Mouse (Mus musculus) urinary bladder, adult 18-20 months (tissue): Measurements from ENCODE around the gene Trappc6a.
"Not testable (repeated sequence)": the region's sequence is repeated elsewhere in the genome, so short reads cannot be mapped to it uniquely, and the experiment has no call there.

Experiments
- DNase-seq, 2 experiments: peaks; one replicate each; pipeline ENCODE4 v3.0.0; 2022; ENCODE audit warnings: low spot score in 2 of 2, mixed read lengths in 2 of 2

Trappc6a gene

DNA sequence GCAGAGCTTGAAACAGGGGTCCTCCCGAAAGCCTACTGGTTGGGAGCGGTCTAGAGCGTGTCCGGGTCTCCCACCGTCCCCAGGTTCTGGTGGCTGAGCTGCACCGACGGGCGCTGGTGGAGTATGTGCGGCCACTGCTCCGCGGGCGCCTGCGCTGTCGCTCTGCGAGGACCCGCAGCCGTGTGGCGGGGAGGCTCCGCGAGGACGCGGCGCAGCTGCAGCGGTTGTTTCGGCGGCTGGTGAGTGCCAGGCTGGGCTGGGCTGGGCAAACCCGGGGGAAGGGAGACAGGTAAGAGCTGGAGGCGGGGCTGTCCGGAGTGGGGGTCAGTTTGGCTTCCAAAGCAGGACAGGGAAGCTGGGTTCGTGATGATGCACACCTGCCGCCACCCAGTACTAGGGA, 18.7 kb upstream of the Trappc6a start:
- DNase-seq: no peak

DNA sequence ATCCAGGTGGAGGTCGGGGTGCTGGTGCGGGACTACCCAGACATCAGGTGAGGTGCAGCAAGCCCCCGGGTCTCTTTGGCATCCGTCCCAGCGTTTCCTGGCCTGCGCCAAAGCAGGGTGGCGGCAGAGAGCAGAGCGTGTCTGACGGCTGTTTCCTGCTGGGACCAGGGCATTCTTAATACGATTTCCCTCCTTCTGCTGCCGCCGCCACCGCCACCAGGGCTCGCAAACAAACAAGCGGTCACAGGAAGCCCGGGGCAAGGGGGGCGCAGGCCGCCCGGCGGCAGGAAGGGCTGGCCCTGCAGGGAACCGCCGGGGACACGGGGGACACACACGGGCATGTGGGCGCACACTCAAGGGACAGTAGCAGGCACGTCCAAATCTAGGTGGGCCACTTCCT, 16.5 kb upstream of the Trappc6a start:
- peak in 1 of 2 experiments; percentile 31 for DNase-seq

DNA sequence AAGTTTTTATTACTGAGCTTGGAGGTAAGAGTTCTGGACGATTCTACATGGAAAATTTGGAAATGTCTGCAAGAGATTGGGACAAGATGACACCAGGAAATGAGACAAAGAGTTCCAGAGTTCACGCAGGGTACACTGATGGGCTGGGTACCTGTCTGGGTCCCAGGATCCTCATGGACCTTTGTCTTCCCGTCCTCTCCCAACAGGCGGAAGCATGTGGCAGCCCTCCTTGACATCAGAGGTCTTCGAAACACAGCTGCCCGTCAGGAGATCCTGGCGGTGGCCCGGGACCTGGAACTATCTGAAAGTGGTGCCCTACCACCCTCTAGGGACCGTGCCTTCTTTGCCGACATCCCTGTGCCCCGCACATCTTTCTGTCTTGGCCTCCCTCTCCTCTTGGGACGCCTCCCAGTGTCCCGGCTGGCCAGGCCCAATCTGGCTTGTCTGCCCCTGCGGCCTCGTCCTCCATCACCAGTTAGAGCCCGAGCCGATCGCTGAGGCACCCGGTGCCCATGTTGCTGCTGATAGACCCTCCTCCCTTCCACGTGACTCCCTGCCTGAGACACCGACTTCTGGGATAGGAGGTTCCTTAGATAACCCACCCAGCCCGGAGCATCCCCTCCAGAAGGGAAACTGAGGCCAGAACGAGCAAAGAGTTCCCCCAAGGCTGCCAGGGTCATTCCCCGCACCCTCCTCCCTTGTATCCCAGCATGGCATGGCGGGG, 13.3 kb upstream of the Trappc6a start:
- DNase-seq: no peak

DNA sequence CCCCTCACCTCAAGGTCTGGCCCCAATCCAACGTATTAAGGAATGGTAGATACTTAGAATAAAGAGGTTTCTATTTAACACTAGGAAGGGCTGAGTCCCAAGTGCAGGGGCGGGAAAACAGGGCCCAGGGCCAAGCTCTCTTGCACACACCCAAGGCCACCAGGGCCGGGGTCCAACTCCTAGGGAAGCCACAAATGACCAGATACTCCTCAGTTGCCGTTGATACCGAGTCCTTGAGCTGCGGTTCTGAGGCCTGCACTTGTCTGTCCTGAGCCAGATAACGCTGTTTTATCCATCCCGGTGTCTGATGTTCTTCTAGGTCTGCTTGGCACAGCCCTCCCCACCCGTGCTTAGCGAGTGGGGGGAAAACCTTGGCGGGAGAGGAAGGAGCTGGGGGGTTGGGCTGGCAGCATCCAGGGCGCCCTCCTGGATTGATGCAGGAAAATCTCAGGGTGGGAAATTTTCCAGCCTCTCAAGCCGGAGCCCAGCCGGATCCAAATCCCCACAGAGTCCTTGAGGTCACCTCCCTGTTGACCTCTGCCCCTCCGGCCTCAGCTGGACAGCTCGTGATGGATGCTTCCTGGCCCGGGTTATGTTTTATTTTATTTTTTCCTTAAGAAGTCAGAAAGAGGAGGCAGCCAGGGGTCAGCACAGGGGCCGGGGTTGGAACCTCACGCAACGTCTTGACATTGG, 12.5 kb upstream of the Trappc6a start:
- DNase-seq: no peak

DNA sequence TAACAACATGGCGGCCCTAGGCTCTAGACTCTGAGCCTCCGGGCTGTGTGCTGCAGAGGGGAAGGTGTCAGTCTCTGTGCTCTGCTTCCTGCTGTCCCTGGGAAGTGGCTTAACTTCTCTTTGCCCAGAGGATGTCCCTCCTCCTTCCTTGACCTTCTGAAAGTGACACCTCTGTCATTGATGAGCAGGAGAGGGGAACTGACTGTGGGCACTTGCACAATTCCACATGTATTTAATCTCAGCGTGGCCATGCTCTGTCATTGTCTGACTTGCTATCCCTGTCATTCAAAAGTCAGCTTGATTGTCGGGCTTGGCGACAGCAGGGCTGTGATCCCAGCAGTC, 12.0 kb upstream of the Trappc6a start:
- no peak for DNase-seq

DNA sequence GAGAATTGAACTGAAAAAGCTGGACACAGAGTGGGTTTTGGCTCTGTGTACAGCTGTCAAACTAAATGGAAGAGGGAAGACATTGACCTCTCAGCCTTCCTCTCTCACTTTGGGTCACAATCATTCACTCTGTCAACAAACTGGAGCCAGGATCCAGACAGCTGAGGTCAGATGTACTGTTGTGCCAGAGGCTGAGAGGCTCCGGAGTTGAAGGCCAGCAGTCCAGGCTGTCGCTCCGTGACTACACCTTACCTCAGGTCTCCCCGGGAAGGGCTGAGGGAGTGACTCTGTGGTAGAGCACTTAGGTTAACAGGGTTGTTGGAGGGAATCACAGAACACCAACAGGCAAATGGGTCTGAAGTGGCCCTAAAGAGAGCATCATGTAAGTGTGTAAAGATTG, 9.9 kb upstream of the Trappc6a start:
- DNase-seq: no peak

DNA sequence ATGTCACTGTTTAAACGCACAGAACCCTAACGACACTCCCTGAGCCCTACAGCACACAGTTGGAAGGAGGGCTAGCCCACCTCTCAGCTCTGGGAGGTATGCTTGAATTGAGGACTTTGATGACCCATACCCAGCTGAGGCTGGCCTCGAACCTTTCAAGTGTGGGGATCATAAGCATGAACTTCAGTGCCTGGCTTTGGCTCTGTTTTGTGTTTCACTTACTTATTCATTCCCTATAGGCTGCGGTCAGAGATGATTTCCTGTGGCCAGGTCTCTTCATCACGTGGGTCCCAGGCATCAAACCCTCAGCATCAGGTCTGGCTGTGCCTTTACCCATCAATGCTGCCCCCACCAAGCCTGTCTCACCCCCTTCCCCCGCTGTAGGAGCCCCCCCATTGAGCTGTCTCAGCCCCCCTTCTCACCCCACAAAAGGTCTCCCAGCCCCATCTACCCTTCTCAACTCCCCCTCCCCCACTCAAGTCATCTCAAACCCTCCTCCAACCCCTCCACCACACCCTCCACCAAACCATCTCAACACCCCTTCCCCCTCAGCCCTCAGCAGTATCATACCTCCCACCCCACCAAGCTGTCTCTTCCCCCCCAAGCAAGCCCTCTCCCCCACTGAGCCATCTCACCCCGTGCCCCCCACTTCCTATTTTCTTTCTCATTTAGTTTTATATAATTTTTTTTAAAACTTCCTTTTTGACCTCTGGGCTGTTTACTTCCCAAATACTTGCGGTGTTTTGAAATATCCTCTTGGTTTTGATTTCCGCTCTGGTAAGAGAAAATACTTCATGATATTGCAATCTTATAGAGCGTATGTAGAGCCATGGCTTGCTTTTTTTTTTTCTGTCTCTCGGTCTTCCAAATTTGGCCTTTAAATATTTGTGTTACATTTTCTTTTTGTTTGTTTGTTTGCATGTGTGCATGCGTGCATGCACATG, 7.5 kb upstream of the Trappc6a start:
- no peak for DNase-seq

DNA sequence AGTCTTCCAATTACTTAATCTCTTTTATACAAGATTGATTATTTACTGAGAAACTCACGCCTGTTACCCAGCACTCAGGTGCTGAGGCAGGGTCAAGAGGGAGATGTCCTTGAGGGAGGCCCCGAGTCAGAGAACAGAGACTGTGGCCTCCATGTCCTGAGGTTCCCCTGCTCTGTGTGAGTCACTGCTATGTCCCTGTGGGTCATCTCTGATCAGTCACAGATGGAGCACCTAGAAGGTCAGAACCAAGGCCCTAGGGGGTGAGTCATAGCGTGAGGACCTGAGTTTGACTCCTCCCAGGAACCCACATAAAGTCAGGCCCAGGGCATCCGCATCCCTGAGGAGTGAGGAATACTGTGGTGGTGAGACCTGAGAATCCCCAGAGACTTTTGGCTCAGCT, 6.5 kb upstream of the Trappc6a start:
- no peak for DNase-seq

DNA sequence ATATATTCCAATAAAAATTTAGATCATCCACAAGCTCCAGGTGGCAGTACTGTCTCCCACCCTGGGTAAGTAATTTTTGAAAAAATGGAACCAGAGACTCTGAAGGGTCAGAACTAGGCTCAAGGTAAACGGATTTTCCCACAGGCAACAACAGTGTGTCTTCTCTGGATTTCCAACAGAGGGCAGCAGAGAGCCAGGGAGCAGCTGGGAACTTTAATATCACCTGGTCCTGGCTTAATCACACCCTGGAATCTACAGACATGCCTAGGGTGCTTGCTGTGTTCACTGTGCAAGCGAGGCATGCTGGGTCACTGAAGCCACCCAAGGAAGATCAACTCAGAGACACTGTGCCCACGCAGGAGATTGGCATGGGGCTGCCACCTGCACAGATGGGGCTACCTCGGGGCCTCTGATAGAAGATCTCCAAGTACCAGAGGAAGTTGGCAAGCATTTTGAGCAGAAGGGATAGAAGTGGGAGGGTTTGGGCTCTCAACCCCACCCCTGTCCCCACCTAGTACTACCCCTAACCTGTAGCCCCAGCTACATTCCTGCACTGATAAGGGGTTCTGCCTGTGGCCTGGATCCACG, 4.6 kb upstream of the Trappc6a start:
- DNase-seq: peak; percentile 34 to 48

DNA sequence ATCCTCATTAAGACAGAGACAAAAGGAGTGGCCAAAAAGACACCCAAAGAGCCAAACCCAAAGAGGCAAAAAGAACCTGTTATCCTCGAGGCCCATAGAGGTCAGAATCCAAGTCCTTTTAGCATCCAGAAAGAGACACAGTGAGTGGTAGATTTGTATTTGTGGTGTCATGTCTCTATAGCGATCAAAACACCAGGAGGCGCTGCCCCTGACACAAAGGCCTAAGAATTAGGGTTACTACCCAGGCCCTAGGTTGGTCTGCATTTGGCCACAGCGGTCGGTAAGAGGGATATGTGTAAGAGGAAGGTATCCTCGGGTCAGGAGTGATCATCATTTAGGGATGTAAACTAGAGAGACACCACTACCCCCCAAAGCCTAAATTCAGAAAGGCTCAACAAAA, 1.9 kb upstream of the Trappc6a start:
- no peak for DNase-seq

DNA sequence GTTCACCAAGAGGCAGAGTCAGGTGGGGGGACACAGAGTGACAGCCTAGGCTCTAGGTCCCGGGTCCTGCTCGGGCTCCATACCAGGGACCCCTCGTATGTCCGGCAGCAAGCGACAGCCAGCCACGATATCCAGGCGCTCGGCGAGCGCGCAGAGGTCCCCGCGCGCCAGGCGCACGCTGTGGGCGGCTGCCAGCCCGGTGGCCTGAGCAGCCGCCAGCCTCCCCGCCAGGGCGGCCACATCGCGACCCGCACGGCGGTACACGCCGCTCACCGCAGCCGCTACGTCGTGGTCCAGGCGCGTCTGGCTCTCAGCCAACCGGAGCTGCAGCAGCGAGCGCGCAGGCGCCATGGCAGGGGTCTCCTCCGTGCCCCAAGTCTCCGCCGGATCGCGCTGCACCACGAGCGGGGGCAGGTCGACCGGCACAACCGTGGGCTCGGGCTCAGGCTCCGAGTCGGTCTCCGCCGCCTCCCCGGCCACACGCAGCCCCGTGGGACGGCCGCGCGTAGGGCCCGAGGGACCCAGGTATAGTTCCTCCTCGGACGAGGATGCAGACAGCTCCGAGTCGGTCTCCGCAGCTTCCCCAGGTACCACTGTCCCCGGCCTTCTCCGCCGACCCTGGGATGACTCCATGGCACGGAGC, 1.1 kb upstream of the Trappc6a start:
- DNase-seq: peak in 1 of 2 experiments; percentile 31

DNA sequence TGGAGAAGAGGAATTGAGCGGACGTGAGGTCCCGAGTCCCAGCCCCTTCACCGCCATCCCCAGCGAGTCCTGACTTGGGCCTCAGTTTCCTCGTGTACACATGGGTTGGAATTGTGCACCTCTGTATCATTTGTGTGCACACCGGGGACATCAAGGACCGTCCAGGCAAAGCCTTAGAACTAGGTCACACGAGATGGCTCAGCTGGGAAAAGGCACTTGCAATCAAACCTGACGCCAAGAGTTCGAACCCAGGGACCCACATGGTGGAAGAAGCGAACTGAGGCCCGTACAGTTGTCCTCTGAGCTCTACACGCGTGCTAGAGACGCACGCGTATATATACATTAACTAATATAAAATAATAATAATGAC, 598 bp upstream of the Trappc6a start:
- no peak for DNase-seq

DNA sequence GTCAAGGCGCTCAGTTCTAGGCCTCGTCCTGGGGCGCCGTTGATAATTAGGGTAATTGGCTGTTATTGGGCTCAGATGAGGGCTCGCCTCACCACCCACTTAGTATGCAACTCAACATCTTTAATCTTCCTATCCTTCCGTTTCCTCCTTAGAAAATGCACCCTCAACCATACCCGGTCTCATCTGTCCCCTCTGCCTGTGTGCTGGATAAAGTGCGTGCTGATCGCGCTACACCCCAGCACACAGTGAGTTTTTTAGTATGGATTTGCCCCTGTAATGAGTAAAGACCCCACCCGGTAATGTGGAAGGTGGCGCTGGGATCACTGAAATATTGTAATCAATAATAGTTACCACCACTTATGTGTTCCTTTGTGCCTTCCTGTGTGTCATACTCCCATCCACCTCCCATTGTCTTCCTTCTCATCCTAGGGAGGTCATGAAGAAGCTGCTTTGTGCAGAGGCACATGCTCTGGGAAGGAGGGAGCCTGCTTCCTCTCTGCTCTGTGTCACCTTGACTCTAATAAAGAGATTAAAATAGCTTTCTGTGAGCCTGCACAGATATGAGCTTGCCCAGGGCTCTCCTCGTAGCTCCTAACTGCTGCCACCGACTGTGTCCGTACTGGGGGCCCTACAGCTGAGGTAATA, 851 bp downstream of the Trappc6a start:
- no peak for DNase-seq

DNA sequence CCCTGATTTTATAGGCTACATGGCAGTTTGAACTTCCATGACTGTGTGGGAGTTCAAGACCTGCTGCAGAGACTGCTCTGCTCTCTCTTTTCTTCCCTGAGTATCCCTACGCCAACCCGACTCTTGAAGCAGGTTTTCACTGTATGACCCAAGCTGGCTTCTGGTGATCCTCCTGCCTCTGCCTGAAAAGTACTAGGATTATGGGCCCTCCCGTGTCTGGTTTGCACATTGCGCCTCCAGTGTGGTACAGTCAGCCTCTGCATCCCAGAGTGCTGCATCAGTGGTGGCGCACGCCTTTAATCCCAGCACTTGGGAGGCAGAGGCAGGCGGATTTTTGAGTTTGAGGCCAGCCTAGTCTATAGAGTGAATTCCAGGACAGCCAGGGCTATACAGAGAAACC, 1.6 kb downstream of the Trappc6a start:
- DNase-seq: no peak

DNA sequence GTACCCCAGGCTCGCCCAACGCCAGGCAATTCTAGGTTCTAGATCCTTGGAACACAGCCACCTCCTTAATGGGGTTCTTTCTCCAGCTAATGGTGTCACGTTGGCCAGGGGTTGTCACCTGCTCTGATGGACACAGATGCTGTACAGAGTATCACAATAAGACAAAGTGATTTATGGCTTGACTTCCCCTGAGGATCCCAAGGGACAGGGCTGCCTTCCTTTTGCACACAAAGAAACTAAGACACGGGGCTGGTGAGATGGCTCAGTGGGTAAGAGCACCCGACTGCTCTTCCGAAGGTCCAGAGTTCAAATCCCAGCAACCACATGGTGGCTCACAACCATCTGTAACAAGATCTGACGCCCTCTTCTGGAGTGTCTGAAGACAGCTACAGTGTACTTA, 3.7 kb downstream of the Trappc6a start:
- DNase-seq: not testable (repeated sequence)

DNA sequence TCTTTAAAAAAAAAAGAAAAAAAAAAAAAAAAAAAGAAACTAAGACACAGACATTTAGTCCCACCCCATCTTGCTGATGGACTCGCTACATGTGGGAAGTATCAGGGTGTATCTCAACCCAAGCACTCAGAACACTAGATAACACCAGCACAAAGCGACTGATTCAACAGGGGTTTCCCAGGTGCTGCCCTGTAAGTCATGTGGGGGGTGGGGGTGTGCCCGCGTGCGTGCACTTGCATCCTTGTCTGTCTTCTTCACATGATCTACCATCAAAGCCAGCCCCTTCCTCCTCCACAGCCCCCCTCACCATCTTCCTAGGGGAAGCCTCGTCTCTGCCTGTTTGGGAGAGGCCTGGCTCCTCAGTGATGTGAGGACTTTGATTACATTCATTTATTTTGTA, 4.2 kb downstream of the Trappc6a start:
- no peak for DNase-seq

DNA sequence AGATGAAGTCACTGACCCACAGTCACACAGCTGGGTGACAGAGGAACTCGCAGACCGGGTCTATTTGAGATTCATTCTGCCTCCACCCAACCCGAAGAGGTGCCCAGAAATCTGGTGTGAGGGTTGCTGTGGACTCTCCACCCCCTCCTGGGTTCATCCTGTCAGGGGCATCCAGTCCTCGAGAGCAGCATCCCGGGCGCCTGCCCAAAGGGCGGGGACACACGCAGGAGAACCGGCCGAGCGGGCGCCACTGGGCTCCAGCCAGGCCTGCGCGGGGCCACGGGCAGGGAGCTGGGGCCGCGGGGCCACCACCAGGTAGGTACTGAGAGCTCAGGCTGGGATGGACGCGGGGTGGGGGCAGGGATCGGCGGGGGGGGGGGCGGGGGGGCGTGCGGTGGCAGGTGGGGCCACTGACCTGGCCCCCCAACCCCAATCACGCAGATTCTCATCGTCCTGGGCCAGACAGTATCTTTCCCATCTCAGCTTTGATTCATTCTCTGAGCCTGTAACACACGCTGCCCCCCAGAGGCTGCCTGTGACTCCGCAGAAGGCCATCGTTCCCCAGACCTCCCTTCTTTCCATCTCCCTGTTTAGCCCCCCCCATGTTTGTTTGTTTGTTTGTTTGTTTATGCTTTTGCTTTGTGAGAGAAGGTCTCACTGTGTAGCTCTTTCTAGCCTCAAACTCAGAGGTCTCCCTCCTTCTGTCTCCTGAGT, 9.6 kb downstream of the Trappc6a start, which contains the start of gene Nkpd1:
Nkpd1 (plus strand) TSS at position 187 of the 714 bp plus-strand sequence.
- DNase-seq: peak; percentile 39 to 58

DNA sequence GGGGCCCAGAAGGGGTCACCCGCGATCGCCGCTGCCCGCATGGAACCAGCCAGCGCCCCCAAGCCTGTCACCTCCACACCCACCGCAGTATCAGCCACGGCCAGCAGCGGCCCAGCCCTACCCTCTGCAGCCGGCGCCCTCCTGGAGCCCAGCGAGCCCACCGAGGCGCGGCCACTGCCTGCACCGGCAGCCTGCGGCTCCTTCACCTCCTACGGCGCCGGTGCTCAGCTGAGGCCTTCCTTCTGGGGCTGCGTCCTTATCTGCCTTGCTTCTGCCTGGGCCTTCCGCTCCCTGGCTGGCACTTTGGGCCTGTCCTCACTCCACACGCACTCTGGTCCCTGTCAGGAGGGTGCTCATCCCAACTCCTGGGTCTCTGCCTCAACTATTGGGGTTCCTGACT, 11.8 kb downstream of the Trappc6a start:
- DNase-seq: no peak

DNA sequence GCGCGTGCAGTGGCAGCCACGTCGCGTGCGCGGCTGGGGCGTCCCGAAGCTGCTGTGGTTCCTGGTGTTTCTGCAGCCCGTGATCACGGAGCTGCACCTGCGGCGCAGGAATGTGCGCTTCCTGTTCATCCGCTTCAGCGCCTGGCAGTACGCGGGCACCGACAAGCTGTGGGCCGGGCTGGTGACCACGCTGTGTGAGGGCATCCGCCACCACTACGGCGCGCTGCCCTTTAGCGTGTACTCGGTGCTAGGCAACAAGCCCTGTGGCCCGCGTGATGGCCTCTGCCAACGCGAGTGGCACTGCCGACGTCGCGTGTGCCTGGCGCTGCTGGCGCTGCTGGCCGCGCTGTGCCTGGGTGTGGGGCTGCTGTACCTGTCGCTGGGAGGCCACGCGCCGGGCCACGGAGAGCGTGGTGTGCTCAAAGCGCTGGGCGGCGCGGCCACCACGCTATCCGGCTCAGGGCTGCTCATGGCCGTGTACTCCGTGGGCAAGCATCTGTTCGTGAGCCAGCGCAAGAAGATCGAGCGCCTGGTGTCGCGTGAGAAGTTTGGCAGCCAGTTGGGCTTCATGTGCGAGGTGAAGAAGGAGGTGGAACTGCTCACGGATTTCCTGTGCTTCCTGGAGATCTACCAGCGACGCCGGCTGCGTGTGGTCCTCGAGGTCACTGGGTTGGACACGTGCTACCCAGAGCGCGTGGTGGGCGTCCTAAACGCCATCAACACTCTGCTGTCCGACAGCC, 15.0 kb downstream of the Trappc6a start:
- peak in 1 of 2 experiments; percentile 36 for DNase-seq
